Mouse (Mus musculus) erythroid progenitor cell, adult 5-6 weeks (primary cell): ENCODE measurements around the gene Defb29. TPM values are rescaled to one million over a fixed set of nuclear protein-coding genes. Genes with fewer than 3 reads are reported as not detected.

ENCODE experiments used
- ATAC-seq: replicated peaks from 2 replicates; pipeline ENCODE4 v1.8.0; 2016; ENCODE audit warnings: moderate number of reproducible peaks, mild to moderate bottlenecking, moderate TSS enrichment, inconsistent platforms; ENCODE audit not compliant: poor library complexity, low FRiP score, severe bottlenecking
- total RNA-seq, 2 experiments: library from RNA; stranded (forward) in 1 of 2; stranded (reverse) in 1 of 2; fragments of 150-400 nt in 1 of 2; fragments of 186-747, 209-891 nt in 1 of 2; gene quantifications; 2 replicates each; pipeline versions ENCODE4 v1.2.3 to v1.2.4; 2015 to 2017; ENCODE audit warnings: low replicate concordance in 2 of 2

The Defb29 gene
- total RNA-seq (2015; ENCODE audit: low replicate concordance) (not detected in 2 replicates), total RNA-seq (2017; ENCODE audit: low replicate concordance) (not detected in 2 replicates)

DNA sequence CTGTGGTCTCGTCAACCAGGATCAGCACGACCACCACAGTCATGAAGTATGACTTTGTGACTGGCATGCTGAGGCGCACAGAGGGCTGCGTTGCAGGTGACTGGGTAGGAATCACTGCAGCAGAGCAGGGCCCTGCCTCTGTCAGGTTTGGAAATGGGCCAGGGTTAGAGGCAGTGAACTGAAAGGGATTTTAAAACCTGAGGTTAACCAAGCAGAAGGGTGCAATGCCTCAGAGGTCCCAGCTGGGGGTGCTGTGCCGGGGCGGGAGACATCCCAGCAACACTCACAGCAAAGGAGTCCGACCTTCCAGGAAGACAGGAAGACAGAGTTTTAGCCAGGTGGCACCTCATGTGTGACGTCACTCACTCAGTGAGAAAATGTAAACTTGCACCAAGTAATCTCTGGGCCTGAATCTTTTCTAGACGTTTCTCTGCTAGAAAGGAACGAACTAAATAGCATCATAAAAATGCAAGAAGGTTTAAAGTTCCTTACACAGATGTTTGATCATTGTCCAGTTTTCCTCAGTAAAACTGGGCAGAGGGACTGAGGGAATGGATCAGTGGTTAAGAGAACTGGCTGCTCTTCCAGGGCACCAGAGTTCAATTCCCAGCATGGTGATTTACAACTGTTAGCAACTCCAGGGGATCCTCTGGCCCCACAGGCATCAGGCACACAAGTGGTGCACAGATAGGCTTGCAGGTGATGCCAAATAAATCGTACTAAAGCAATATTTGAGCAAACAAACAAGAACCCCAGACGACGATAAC is at the start of gene Defb29:
Defb29 (minus strand) TSS at position 155 of the 767 bp plus-strand sequence.
- no peak for ATAC-seq

DNA sequence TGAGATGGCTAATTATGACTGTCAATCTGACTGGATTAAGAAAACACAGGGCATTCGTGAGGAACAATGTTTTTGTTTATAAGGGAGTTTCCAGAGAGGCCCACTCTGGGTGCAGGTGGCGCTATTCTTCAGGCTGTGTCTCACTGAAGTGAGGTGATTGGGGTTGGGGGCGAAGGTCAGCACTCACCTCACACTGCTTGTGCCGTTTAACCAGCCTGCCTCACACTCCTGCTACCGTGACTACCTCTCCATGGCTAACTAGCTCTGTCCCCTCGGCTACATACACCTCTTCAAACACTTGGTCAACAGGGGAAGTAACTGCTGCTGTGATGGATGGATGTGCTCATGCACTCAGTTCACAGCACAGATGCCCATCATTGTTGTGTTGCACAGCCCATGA is 49.1 kb upstream of the Defb29 start:
- ATAC-seq: no peak

DNA sequence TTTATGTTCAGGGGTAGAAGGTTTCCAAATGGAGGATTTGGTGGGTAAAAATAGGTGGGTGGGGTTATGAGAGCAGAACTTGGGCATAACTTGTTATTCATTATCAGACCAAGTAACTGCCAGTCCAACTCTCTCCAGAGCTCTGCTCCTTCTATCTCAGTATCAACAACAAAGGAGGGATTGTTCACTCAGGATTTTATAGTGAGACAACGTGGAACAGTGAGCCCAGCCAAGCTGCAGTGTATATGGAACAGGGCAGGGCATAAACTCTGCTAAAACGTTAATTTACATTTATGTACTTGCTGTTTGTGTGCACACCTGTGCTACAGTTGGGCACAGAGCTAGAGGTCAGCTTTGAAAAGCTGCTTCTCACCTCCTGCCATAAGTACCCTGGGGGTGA is 48.6 kb upstream of the Defb29 start:
- ATAC-seq: no peak

DNA sequence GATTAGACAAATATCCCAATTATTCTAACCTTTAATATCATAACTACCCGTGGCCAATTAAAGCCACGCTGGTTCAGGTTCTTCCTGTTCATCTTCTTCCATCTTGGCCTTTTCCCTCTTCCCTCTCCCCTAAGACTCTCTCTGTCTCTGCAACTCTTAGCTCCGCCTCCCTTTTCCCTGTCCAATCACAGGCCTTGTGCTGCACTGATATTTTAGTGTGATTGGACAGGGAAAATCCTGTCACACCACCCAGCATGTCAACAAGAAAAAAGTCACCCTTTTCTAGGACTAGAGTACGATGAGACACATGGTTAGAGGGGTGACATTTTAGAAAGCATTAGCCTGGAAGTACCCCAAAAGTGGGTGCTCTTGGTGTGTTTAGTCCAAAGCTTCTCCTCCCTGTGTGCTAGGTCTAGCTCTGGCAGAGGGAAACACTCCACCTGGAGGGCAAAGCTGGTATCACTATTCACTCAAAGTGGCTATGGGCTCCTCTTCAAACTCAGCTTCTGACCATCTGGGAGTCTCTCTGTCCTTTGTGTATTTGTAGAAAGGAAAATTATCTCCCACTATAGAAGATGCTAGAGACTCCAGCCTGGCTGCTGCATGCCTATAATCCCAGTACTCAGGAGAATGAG is 47.1 kb upstream of the Defb29 start:
- no peak for ATAC-seq

DNA sequence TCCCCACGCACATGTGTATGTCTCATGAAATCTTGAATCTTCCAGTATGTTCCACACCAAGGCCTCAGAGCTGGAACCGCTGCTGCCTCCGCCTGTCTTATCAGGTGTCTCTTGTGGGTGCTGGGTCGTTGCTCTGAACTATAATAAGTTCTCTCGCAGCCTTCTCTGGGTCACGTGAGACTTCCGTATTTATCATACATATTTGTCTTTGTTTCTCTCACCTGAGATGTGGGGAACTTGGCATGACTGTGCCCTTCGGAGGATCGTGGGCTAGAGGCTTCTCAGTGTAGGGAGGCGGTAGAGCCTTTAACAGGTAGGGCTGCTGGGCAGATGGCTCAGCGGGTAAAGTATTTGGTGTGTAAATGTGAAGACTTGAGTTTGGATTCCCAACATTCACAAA is 40.7 kb upstream of the Defb29 start:
- ATAC-seq: no peak

DNA sequence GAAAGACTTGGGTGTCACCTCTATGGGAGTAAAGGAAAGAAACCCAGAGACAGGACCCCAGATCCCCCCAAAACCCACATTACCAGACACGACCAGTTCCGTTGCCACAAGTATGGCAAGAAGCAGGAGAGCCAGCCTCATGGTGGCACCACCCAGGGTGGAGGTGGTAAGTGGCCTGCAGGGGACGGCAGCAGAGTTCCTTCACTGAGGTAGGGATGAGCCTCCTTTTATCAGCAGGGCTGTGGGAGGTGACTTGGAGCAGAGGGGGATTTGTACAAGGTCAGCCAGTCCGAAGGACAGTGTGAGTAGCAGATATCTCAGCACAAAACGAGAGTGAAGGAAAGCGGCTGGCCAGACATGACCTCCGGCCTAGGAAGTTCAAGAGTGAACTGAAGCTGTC is 40.2 kb upstream of the Defb29 start, which contains the start of gene Defb19:
Defb19 (minus strand) TSS at position 206 of the 400 bp plus-strand sequence.
- no peak for ATAC-seq

DNA sequence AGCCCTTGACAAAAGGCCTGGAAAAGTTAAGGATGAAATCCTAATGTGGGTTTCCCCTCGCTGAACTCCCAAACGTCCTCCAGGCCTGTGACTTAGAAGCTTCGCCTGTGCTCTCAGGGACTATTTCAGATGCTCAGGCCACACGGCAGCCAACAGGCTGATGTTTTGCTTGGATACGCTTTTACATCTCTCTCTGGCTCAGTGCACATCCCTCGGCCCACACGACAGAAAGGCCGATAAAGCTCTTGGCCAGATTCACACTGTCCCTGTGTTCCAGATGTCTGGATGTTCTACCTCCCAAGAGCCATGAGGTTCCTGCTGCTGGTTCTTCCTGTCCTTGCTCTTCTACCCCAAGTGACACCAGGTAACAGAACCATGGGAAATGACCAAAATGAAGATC is 33.6 kb upstream of the Defb29 start:
- no peak for ATAC-seq

DNA sequence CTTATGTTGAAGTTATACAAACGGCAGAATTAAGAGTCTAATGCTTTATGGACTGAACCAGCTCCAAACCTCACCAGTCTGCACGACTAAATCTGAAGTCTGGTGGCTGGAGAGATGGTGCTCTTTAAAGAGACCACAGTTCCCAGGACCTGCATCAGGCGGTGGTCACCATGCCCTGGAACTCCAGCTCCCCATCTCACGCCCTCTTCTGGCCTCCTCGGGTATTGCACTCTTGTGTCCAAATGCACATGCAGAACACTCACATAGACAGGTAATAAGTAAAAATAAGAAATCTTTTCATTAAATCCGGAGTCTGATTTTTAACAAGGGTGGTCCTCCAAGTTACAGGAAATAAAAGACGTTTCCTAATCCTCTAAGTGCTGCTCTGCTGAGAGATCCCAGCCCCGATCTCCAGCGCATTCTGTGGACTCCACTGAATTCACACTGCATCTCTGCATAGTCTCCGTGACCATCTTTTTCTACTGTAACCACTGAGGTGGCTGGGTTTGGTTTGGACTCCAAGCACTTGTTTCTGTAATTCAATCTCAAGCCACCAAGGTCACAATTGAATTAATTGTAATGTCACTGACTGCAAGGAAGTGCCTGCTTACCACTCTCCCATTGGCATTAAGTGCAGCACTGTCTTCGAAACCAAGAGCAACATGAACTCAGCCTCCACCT is 32.4 kb upstream of the Defb29 start, which contains the start of gene Defb21:
Defb21 (plus strand) TSS at position 631 of the 681 bp plus-strand sequence.
- no peak for ATAC-seq

DNA sequence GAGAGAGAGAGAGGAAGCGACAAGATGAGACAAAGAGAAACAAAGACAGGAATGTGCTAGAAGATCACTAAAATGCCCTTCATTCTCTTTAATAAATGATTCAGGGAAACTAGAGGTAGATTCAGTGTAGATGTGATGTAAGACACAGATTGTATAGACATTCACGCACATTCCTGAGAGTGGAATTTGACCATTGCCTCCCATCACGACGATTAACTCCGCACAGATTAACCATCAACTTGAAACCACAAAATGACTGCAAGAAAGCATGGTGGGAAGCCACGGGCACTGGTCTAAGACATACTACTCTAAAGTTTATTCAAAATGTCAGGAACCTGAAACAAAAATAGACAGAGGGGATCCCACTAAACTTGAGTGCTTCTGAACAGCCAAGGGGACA is 30.4 kb upstream of the Defb29 start:
- ATAC-seq: no peak

DNA sequence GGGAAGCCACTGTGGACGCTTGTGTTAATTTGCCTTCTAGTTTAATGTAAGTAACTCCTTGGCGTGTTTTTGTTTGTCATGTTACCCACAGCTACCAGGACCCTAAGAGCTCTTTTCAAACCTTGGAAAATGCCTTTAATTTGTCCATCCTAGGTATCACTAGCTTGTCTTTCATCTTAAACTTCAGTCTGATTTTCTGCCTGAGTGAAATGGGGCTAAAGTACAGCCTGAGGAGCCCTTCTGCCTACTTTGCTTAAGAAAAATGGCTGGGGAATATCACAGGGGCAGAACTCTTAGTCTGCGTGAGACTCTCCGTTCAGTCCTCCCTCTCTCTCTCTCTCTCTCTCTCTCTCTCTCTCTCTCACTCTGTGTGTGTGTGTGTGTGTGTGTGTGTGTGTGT is 30.0 kb upstream of the Defb29 start:
- ATAC-seq: no peak

DNA sequence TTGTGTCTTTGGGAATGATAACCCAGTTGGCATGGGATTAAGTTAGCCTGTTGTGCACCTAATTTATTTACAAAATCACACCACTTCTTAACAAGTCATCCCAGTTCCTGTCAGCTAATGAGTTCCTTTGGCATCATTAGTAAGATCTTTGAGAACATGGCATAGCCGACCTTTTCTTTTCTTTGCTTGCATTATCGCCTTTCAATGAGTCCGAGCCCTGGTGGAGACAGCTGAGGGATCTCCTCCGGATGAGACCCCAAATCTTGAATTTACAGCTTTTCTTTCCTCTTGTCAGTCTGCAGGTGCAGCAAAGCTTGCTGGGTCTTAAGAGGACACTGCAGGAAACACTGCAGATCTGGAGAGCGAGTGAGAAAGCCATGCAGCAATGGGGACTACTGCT is 29.1 kb upstream of the Defb29 start, which contains the start of gene Gm17416:
Gm17416 (plus strand) TSS at position 301 of the 400 bp plus-strand sequence.
- no peak for ATAC-seq

DNA sequence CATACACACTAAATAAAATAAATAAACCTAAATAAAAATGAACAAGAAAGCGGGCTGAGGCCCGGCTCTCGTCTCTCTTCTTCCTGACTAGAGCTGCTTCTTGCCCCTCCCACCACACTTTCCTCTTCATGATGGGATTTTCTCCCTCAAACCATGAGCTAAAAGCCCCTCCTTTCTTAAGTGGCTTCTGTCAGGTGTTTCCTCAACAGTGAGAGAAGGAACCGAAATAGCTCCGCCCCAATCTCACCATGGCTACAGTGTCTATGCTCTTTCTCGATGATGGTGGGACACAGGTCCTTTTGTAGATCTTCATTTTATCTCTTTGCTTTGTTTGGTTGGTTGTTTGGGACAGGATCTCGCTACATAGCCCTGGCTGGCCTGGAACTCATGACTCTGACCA is 16.8 kb upstream of the Defb29 start:
- ATAC-seq: no peak

DNA sequence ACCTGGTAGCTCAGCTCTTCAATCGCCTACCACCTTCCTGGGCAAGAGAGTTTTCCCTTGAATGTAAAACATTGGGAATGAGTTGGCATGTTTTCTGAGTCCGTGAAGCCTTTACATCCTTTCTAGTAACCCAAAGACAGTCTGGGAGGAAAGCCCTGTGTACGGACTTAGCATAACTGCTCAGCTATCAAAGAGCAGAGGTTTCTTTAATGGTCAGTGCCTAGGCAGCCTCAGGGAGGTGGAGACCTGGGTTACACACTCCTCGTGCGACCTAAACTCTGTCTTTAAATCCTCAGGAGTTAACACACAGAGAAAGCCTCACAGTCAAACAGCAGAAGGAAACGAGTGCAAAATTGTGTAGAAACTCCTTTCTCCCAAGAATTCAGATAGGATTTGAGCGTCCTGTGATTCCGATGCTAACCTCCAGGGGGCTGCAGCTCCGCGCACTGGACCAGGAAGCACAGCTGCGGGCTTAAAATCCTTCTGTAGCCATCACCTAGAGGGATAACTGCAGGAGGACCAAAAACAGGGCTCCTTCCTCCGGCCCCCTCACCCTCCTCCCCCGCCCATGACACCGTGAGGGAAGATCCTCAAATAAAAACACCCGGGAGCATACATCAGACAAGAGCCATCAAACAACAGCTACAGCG is 14.0 kb upstream of the Defb29 start:
- no peak for ATAC-seq

DNA sequence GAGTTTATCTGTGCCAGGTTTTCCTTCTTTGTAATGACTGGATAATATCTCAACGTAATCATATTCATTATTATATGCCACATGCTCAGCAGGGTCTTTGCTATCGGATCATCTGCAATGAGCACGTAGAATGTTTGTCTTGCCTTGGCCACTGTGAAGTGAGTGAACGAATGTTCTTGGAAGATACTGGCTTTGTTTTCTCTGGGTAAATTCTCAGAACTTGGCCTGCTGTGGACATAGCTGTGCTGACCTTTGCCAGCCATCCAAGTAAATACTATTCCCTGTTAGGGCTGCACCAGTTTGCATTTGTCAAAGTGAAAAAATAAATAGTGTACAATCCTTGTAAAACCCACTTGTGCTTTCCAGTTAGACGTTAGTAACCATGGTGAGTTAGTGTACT is 8.2 kb upstream of the Defb29 start:
- ATAC-seq: no peak

DNA sequence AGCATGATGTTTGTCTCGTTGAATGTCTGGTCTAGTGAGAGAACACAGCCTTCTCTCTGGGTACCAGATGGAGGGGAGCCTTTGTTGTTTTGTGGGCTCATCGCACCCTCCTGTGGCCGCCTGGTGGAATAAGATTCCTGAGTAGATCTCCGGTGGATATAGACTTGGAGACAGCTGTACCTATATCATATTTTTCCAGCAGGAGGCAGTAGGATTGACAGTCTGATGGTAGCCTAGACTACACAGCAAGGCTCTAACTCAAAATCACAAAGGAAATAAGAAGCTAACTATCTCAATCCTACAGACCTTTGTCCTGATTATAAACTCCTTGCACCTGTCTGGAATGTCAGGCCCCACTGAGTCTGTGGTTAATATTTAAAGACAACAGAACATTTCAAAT is 4.8 kb upstream of the Defb29 start:
- ATAC-seq: no peak

DNA sequence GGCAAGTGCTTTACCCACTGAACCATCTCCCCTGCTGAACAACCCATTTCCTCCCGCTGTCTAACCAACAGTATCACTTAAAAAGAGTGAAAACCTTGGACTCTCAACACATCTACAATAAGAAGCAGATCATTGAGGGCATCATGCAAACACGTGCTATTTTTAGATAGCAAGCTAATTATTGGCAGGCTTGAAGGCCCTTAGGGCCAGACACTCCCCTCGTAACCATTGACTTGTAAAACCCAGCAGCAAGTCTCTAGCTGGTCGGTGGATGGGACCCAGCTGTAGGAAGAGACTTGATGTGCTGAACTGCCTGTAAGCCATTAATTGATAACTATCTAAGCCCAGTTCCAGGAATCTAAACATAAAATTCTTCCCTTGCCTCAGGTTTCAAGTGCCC is 3.6 kb upstream of the Defb29 start:
- no peak for ATAC-seq

DNA sequence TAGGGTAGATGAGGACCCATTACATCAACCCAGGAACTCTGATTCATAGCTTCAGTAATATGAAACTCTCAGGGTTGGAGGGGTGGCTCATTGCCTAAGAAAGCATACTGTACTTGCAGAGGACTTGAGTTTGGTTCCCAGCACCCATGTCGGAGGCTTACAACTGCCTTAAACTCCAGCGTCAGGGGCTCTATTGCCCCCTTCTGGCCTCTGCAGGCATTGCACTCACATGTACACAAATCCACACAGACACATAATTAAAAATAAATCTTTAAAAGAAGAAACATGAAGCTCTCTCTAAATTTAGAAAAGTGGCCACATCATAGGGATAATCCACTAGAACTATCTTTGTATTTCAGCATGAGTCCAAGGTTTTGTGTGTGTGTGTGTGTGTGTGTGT is 3.0 kb upstream of the Defb29 start:
- no peak for ATAC-seq

DNA sequence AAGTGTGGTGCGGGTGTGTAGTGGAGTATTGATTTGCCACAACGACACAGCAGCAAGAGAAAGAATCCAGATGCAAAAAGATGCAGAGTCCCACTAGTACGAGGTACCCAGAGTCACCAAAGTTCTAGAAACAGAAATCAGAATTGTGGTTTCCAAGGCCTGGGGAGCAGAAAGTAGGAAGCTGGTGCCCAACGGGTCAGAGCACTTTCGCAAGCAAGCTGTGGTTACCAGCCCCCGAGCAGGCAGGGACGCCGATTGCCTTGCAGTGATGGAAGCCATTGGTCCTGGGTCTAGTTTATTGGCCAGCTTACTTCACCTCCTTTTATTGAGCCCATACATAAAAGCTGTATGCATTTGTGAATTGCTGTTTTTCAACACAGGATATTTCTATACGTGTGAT is 2.1 kb upstream of the Defb29 start:
- no peak for ATAC-seq

DNA sequence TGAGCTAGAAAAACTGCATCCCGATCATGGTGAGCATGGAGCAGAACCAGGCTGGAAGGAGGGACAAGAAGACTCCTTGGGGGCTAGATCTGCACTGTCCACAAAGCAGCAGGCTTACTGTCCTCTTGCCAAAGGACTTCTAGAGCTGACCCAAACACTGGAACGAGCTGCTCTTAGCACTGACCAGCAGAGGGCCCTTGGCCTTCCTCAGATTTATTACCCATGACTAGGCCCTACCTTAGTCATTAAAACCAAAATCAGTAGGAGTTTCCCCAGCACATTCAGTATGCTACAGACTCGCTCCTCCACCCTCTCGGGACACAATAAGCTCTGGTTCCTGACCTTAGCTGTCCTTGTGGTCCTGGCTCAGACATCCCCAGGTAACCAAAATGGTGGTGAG is 21.9 kb downstream of the Defb29 start, which contains the start of gene Defb28:
Defb28 (plus strand) TSS at position 275 of the 400 bp plus-strand sequence.
- ATAC-seq: no peak

DNA sequence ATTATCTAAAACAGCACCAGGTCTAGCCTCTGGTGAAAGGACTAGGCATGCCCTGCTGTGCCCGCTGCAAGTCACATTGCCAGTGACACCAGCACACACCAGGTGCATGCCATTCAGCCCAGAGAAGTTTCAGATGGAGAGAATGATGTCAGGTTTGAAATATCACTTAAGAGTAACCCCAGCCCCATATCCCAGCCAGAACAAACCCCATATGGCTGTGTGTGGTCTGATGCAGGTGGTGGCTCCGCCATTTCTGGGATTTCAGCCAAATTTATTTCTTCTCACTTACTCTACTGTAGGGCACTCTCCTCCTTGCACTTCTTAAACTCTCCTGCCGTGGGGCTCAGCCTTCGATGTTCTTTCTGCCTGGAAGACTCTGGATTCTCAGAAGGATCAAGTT is 23.8 kb downstream of the Defb29 start:
- no peak for ATAC-seq
